Mouse (Mus musculus) urinary bladder, postnatal 25 days (tissue): ENCODE data around the gene 1810024B03Rik.
"Not testable (repeated sequence)": the region's sequence is repeated elsewhere in the genome, so short reads cannot be mapped to it uniquely, and the experiment has no call there.

Experiments used
- DNase-seq: peaks from one replicate; pipeline ENCODE4 v3.0.0; 2022; ENCODE audit warnings: low spot score

The 1810024B03Rik gene

DNA sequence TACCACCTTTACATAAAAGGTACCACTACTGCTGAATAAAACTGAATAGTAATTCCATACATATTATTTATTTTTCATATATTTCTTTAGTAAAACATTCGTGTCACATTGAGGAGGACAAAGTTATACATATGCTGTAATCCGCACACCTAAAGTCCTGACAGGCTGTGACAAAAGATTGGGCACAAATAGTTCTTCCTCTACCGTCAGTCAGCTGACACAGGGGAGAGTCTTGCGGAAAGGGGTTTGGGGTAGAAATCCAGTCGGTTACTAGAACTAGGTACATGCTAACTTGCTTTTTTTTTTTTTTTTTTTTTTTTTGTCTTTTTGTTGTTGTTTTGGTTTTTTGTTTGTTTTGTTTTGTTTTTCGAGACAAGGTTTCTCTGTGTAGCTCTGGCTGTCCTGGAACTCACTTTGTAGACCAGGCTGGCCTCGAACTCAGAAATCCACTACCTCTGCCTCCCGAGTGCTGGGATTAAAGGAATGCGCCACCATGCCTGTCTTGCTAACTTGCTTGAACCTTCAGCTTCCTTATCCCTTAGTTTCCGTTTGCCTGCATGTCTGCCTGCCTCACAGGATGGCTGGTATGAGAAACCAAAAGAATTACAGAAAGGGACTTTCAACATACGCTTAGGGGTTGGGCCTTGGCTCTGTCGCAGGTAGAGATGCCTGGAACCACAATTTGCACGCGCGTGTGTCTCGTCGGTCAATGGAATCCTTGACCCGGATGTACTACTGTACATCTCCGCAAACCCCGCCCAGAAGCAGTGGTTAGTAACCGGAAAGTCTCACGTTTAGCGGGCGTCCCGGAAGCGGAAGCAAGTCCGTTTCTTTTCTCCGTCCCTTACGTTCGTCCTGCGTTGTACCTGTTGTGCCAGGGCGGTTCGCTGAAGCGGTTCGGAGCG is at the start of gene 1810024B03Rik, which contains the start of gene Snrnp200:
TSS of gene 1810024B03Rik (minus strand) at position 734 of the 905 bp plus-strand sequence.
TSS of gene Snrnp200 (plus strand) at position 840 of the 905 bp plus-strand sequence.
- DNase-seq, result peak; percentile 88

DNA sequence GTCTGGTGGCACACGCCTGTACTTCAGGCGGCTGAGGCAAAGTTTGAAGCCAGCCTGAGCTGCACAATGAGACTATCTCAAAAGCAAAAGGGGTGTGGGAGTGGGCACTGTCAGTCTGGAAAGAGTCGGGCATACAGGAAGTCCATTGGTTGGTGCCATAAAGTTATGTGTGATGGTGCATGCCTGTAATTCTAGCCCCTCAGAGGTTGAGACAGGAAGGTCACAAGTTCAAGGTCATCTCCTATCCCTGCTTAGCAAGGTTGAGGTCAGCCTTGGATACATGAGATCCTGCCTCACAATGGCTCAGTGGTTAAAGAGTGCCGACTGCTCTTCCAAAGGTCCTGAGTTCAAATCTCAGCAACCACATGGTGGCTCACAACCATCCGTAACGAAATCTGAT is 47.2 kb upstream of the 1810024B03Rik start:
- no peak for DNase-seq

DNA sequence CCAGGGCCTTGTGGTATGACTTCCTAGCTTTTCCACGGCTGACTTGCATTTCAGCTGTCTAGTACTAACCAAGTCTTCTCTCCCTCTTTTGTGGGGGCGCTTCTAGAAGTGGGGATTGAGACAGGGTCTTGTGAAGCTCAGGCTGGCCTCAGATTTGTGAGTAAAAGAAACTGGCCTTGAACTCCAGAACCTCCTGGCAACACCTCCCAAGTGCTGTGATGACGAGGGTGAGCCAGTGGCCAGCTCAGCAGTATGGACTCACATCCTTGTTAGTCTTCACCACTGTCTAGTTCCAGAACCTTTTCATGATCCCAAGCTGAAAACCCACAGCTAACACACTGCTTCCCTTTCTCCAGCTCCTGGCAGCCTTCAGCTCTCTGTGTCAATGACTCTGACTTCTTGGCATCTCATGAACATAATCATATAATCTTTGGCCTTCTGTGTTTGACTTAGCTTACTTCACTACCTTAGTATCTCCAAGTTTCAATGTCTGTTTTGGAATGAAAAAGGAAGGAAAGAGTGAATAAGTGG is 46.6 kb upstream of the 1810024B03Rik start:
- DNase-seq, result no peak

DNA sequence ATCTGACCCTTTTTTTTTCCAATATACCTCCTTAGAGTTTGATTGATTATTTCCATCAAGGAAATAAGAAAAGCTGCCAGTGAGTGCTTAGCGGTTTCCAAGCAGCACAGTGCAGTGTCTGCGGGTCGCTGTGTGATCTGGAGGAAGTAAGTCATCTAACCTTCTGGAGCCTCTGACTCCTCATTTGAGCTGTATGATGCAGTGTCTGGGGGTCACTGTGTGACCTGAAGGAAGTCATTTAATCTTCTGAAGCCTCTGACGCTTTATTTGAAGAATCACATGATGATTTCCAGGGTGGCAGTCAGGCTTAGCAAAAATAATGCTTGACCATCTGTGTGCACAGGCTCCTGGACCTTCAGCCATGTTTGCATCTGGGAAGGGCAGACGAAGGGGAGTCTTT is 44.7 kb upstream of the 1810024B03Rik start:
- no peak for DNase-seq

DNA sequence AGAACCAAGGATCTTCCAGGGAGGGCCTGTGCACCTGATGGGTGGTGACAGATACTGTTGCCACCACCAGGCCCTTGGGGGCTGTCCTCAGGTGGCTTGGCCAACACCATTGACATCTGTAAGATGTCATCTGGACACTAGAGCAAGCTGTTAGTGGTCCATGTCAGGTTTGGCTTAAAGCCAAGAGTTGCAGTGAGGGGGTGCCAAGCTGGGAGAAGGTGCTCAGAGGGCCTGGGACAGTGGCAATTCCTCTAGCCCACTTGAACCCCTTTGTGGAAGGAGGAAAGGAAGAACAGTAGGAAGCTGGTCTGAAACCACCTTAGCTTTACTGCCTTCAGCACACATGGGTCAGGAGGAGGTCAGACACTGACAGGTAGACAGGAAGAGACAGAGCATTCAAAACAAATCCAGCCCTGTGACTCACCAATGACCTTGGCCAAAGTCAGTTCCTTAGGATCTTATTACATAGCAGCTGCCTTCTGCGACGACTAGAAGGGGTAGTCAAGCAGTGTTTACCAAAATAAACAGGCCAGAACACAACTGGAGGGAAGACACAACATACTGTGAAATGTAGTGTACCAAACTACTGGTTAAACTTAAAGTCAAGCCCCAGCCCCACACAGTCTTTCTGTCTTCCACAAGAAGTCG is 43.9 kb upstream of the 1810024B03Rik start:
- no peak for DNase-seq

DNA sequence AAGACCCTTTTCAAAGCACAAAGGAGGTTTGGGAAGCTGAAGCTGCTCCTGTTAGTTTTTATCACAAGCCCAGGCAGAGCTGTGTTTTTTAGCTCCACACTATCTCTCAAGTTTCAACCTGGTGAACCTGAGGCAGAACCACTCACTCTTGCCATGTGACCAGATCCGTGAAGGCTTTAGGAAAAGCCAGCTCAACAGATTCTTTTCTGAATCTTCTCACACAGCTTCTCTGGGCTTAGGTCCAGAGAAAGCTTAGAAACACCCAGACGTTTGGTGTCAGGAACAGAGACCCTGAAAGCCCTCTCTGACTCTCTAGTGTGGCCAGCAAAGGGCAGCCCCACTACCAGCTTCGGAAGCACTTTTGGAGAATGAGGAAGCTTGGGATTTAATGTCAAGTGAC is 43.4 kb upstream of the 1810024B03Rik start:
- DNase-seq, result no peak

DNA sequence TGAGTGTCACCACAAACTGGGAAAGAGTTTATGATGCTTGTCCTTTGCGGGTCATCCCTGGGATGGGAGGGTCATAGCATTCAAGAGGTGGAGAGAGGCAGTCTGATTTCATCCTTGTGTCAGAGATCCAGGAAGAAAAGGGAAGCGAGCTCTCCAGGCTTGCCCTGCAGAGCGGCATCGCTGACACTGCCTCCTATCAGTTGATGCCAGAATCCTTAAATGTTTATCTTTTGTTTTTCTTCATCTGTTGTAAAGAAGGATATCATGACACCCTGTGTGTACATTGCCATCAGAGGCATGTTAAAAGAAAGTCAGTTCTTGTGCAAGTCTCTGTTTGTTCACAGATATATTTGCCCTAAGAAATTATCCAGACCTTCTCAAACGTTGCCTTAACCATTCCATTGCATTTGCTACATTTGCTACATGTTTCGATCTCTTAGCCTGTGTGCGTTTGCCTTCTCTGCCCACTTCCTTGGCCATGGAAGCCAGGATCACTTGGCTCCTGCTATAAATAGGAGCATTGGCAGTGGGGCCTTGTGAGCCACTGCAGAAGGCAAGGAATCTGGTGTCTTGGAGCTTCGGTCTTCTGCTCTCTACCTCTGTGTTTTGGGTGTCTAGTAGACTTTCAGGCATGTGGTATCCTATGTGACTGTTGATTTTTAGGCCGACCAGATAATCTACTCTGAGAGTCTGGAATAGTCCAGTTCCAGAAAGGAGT is 42.4 kb upstream of the 1810024B03Rik start:
- no peak for DNase-seq

DNA sequence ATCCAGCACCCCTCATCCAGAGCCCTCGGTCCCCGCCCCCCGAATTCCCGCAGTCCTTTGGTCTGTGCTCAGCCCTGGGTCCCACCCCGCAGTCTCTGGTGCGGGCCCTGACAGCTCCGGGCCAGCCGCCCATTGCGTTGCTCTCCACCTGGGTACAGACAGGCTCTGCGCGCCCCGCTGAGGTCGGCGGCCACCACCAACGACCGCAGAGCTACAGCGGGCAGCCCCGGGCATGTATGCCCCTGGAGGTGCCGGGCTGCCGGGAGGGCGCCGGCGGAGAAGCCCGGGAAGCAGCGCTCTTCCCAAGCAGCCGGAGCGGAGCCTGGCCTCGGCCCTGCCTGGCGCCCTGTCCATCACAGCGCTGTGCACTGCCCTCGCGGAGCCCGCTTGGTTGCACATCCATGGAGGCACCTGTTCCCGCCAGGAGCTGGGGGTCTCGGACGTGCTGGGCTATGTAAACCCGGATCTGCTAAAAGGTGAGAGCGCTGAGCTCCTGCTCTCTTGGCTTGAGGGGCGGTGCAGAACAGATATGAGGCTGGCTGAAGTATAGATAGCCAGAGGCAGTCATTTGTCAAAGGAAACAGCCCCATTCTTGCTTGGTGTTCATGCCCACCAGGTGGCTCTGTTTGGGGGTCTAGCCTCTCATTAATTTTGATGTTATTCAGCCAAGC is 40.4 kb upstream of the 1810024B03Rik start:
- DNase-seq, result peak; percentile 23

DNA sequence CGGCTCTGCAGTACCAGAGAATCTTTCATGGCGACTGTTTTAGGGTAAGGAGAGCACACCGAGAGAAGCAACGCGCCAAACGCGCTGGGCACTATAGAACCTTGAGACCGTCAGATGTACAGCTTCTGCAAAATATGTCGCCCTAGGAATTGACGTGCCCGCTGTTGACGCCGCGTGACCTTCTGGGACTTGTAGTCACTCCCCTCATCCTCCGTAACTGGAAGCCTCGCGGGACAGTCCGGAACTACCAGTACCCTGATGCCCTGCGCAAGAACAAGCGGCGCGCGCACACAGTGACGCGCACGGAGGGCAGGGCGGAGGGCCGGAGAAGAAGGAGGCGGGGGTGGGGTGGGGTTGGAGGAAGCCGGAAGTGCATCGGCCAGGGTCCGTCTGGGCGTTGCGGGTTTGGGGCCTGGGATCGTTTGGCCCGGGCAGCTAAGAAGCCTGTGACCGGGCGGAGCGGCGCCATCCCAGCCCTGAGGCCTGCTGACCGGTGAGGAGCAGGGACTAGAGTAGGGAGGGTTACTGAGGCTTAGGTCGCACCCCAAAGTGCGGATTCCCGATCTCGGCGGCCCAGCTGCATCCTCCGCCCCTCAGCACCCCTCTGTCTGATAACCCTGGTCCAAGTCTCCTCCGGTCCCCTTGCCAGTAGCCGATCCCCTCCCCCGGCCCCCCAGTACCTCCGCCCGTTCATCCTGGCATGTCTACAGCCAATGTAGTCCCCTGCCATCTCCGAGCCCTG is 39.7 kb upstream of the 1810024B03Rik start, which contains the start of the genes Ciao1 and Tmem127:
TSS of gene Ciao1 (minus strand) at position 225 of the 742 bp plus-strand sequence.
TSS of gene Tmem127 (plus strand) at position 317 of the 742 bp plus-strand sequence.
- peak; percentile 90 for DNase-seq

DNA sequence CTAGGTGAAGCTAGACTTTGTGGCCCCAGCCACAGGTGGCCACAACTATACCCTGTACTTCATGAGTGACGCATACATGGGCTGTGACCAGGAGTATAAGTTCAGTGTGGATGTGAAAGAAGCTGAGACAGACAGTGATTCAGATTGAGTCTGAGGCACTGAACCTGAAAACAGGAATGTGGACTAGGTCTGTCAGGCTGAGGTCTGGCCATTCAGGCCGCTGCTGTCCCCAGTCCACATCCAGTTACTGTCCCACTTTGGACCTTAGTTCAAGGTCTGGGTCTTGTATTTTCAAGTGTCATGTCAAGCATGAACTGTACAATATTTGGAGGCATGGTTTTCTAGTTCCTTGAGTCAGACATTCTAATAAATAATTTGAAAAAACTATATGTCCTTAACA is 32.0 kb upstream of the 1810024B03Rik start:
- no peak for DNase-seq

DNA sequence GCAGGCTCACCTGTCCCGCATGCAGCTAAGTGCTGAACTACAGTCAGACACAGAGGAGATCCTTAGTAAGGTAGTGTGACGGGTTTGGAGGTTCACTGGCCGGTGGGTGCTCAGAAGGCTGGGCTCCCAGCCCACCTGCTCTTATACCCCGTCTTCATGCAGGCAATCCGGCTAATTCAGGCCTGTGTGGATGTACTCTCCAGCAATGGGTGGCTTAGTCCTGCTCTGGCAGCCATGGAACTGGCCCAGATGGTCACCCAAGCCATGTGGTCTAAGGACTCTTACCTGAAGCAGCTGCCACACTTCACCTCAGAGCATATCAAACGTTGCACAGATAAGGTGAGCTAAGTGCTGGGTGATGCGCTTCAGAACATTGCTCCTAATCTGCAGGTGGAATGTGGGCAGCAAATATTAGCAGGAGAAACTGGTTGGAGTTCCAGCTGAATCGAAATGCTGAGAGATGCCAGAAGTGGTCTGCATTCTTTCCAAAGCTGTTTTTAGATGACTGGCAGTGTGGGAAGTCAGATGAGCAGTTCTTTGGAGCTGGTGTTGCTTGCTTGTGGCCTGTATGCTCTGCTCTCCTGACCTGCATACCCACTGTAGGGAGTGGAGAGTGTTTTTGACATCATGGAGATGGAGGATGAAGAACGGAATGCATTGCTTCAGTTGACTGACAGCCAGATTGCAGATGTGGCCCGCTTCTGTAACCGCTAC is 30.0 kb upstream of the 1810024B03Rik start:
- no peak for DNase-seq

DNA sequence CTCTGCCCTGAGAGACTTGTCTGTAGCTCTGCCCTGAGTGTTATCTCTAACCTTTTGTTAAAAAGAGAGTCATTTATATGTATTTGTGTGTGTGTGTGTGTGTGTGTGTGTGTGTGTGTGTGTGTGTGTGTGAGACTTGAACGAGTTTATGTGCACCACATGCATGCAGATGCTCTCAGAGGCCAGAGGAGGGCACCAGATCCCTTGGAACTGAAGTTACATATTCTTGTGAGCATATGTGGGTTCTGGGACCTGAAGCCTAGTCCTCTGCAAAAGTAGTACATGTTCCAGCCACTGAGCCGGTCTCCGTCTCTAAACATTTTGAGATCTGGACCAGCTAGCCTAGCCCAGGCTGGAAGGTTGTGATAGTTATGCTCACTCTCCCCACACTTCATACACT is 17.2 kb upstream of the 1810024B03Rik start:
- DNase-seq, result no peak

DNA sequence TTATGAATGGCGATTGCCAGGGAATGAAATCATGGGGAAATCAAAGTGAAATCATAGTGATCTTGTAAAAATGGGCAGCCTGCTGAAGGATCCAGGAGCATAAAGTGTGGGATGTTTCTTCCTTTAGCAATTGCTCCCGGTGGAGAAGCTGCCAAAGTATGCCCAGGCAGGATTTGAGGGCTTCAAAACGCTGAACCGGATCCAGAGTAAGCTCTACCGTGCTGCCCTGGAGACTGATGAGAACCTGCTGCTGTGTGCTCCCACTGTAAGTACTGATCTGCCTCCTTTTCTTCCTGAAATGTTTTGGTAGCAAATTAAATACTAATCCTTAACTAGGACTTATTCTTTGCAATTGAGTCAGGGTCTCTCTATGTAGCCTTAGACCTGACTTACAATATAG is 9.7 kb upstream of the 1810024B03Rik start:
- no peak for DNase-seq

DNA sequence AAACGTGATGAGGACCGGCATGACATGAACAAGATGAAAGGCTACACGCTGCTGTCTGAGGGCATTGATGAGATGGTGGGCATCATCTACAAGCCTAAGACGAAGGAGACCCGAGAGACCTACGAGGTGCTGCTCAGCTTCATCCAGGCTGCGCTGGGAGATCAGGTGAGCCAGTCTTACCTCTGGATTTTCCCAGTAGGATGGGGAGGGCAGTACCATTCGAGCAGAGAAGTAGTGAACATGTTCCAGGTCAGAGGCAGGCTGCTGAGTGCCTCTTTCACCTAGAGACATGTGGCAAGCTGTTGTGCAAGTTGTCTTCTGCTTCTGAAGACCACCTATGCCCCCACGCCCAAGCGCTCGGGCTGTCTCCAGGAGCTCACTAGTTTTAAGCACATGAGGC is 2.6 kb upstream of the 1810024B03Rik start:
- no peak for DNase-seq

DNA sequence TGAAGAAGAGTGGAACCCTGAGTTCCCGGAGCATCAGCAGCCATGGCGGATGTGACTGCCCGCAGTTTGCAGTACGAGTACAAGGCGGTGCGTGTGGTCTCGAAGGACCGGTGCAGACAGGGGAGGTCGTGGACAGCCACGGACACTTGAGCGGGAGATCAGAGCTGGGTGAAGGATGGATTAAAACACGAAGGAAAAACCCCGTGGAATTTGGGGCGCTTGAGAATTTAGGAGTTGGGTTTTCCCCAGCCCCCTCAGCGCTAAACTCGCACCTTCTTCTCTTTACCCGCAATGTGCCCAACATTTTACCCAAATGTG is 331 bp upstream of the 1810024B03Rik start:
- DNase-seq, result no peak

DNA sequence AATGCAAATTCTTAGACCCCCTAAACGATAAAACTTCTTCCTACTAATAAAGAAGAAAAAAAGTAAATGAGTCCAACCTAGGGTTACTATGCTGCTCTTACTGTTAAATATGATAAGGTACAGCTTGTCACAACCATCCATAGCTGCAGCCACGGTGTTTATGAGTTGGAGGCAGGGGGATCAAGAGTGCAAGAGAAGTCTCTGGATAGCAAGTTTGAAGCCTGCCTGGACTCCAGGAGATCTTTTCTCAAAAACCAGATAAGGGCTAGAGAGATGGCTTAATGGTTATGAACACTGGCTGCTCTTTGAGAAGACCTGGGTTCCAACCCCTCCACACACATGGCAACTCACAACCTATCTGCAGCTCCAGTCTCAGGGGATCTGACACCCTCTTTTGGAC is 1.2 kb downstream of the 1810024B03Rik start:
- no peak for DNase-seq

DNA sequence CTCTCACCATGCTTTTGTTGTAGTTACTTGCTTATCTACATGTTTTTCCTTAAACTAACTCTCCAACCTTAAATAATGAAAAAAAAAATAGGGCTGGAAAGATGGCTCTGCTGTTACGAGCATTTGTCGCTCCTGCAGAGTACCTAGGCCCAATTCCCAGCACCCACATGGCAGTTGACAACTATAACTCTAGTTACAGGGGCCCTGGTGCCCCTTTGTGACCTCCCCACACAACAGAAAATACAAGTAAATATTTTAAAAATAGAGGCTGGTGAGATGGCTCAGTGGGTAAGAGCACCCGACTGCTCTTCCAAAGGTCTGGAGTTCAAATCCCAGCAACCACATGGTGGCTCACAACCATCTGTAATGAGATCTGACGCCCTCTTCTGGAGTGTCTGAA is 2.1 kb downstream of the 1810024B03Rik start:
- not testable (repeated sequence) for DNase-seq

DNA sequence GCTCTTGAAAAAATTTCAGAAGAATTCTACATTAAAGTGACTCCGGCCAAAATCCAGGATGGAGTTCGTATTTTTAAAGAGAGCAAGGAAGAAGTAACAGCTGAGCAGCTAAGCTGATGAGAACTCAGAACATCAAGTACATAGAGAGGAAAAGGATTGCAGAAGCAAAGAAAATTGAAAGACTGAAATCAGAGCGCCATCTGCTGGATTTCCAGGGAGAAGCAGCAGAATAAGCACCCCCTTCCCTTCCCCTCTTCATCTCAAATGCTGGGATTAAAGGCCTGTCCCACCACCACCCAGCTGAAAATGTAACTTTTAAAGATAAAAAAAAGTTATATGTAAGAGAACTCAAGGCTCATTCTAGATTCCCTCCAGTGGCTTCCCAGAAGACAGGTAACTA is 3.1 kb downstream of the 1810024B03Rik start:
- DNase-seq, result peak; percentile 51

DNA sequence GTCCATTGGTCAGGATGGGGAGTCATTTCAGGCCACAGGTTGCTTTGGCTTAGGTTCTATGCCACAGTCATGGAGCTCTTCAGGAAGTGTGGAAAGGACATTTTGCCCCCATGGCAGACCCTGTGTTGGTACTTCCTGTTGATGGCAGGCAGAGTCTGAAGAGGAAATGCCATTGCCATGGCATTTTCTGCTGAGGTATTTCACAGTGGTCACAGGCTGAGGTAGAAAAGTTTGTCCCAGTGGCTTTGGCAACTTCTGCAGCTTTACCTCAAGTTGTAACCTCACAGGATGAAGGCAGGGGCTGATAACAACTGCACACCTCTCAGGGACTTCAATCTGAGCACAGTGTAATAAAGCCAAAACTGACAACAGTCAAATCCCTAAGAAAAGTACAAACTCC is 18.5 kb downstream of the 1810024B03Rik start:
- DNase-seq, result no peak
